14 mouse cellular contexts compared by ENCODE assay signal in genomic region chr2:74354591-74354990, GRCm38 (mm10).
A peak's percentile ranks its signal among the peaks of the same experiment; 100 is the strongest.
DNase-seq lines count a peak whose midpoint lies in the region; ATAC-seq and TF ChIP-seq lines count a peak whose summit lies in the region.
"Had no signal": no experiment of that assay in that cellular context is flagged by ENCODE, and none has a peak within 500 bp of the region (broad histone marks: within the 10 kb centered on the region; RNA-seq: fewer than 3 reads in every experiment).

No protein-coding gene starts in this region.

- no peaks in the 10 kb centered on the region for H3K4me1 ChIP-seq in forebrain, postnatal 0 days (ENCODE audit: insufficient read depth)
- no peaks in the 10 kb centered on the region for H3K4me1 ChIP-seq in forebrain, embryonic 11.5 days (replicated peaks; ENCODE audit: control insufficient read depth, insufficient read depth, low read length)
- H3K4me1 ChIP-seq in embryonic facial prominence, embryonic 13.5 days: peaks cover 12% of the 10 kb centered on the region; the same call in 1 of the 2 replicates
- H3K4me1 ChIP-seq in limb, embryonic 15.5 days: no peaks in the 10 kb centered on the region; the same call in 1 of the 2 replicates
- H3K4me1 ChIP-seq in hindbrain, embryonic 12.5 days: no peaks in the 10 kb centered on the region
- H3K4me1 ChIP-seq: midbrain, embryonic 10.5 days had no signal

- DNase-seq in forebrain, postnatal 0 days: peak; percentile 39
- DNase-seq in forebrain, embryonic 11.5 days (ENCODE audit: low spot score): no peak
- peak; percentile 51 for DNase-seq in layer of hippocampus, adult 9-10 months (ENCODE audit: low spot score)
- no peak for DNase-seq in Muller cell, postnatal 12 days (ENCODE audit: inconsistent ontology term)
- DNase-seq in spleen, postnatal 14 days (ENCODE audit: low spot score in 2 of 2): no peak
- DNase-seq: adrenal gland, postnatal 36 days; cerebellum, postnatal 36 days; heart, postnatal 14 days; kidney, adult 8-10 months had no signal

- 42% methylated on average over 8 of the region's 8 CpGs for WGBS in forebrain, postnatal 0 days
- 83% methylated on average over 8 of the region's 8 CpGs for WGBS in forebrain, embryonic 11.5 days
- 42% methylated on average over 8 of the region's 8 CpGs for WGBS in embryonic facial prominence, embryonic 13.5 days
- WGBS in limb, embryonic 15.5 days: 57% methylated on average over 8 of the region's 8 CpGs
- WGBS in hindbrain, embryonic 12.5 days: 71% methylated on average over 8 of the region's 8 CpGs

- H3K27me3 ChIP-seq in forebrain, postnatal 0 days (ENCODE audit: insufficient read depth, low read length): no peaks in the 10 kb centered on the region
- no peaks in the 10 kb centered on the region for H3K27me3 ChIP-seq in forebrain, embryonic 11.5 days (ENCODE audit: control insufficient read depth, insufficient read depth, low read length)
- no peaks in the 10 kb centered on the region for H3K27me3 ChIP-seq in embryonic facial prominence, embryonic 13.5 days
- H3K27me3 ChIP-seq in limb, embryonic 15.5 days: no peaks in the 10 kb centered on the region
- H3K27me3 ChIP-seq in hindbrain, embryonic 12.5 days: no peaks in the 10 kb centered on the region

- no peak overlapping the region for H3K4me2 ChIP-seq in forebrain, postnatal 0 days (ENCODE audit: low read depth)
- H3K4me2 ChIP-seq in forebrain, embryonic 11.5 days (ENCODE audit: low read depth, low read length, severe bottlenecking): no peak overlapping the region
- peak overlapping the region; percentile 9; the same call in 1 of the 2 replicates for H3K4me2 ChIP-seq in embryonic facial prominence, embryonic 13.5 days
- no peak overlapping the region for H3K4me2 ChIP-seq in limb, embryonic 15.5 days
- no peak overlapping the region for H3K4me2 ChIP-seq in hindbrain, embryonic 12.5 days (replicated peaks)

- H3K27ac ChIP-seq in forebrain, postnatal 0 days (ENCODE audit: low read depth, low read length): no peak overlapping the region
- no peak overlapping the region for H3K27ac ChIP-seq in forebrain, embryonic 11.5 days (ENCODE audit: low read depth, low read length)
- H3K27ac ChIP-seq in embryonic facial prominence, embryonic 13.5 days: 0 out of 2 replicates have a peak overlapping the region, but pooled peaks have one; percentile 22
- peak overlapping the region; percentile 11; the same call in 1 of the 2 replicates for H3K27ac ChIP-seq in limb, embryonic 15.5 days
- H3K27ac ChIP-seq in hindbrain, embryonic 12.5 days: no peak overlapping the region
- H3K27ac ChIP-seq: liver, embryonic 14.5 days; midbrain, embryonic 10.5 days had no signal

- H3K4me3 ChIP-seq in forebrain, postnatal 0 days (ENCODE audit: low read depth, low read length): no peak overlapping the region
- H3K4me3 ChIP-seq in forebrain, embryonic 11.5 days (ENCODE audit: low read depth, low read length): no peak overlapping the region
- H3K4me3 ChIP-seq in embryonic facial prominence, embryonic 13.5 days: no peak overlapping the region
- no peak overlapping the region for H3K4me3 ChIP-seq in limb, embryonic 15.5 days
- no peak overlapping the region for H3K4me3 ChIP-seq in hindbrain, embryonic 12.5 days
- H3K4me3 ChIP-seq: midbrain, embryonic 10.5 days had no signal

- peak; percentile 61 for ATAC-seq in forebrain, postnatal 0 days
- no peak for ATAC-seq in forebrain, embryonic 11.5 days (replicated peaks; ENCODE audit: low FRiP score)
- no peak for ATAC-seq in embryonic facial prominence, embryonic 13.5 days (ENCODE audit: insufficient number of reproducible peaks, insufficient read depth, low FRiP score, low TSS enrichment, low read depth)
- no peak for ATAC-seq in limb, embryonic 15.5 days (ENCODE audit: insufficient number of reproducible peaks, low FRiP score, low TSS enrichment, low read depth)
- no peak for ATAC-seq in hindbrain, embryonic 12.5 days (ENCODE audit: low FRiP score)

- H3K36me3 ChIP-seq in forebrain, postnatal 0 days (ENCODE audit: insufficient read depth): no peaks in the 10 kb centered on the region
- no peaks in the 10 kb centered on the region for H3K36me3 ChIP-seq in forebrain, embryonic 11.5 days (ENCODE audit: control insufficient read depth, insufficient read depth, low read length)
- no peaks in the 10 kb centered on the region for H3K36me3 ChIP-seq in embryonic facial prominence, embryonic 13.5 days
- no peaks in the 10 kb centered on the region for H3K36me3 ChIP-seq in limb, embryonic 15.5 days
- H3K36me3 ChIP-seq in hindbrain, embryonic 12.5 days: no peaks in the 10 kb centered on the region
- H3K36me3 ChIP-seq: midbrain, embryonic 10.5 days had no signal

- H3K9ac ChIP-seq in forebrain, postnatal 0 days: no peak overlapping the region
- no peak overlapping the region for H3K9ac ChIP-seq in forebrain, embryonic 11.5 days (ENCODE audit: low read length)
- H3K9ac ChIP-seq in embryonic facial prominence, embryonic 13.5 days: no peak overlapping the region
- H3K9ac ChIP-seq in limb, embryonic 15.5 days: no peak overlapping the region
- H3K9ac ChIP-seq in hindbrain, embryonic 12.5 days: no peak overlapping the region
- H3K9ac ChIP-seq: liver, embryonic 14.5 days had no signal

- H3K9me3 ChIP-seq in forebrain, postnatal 0 days (ENCODE audit: low read length): no peaks in the 10 kb centered on the region
- no peaks in the 10 kb centered on the region for H3K9me3 ChIP-seq in forebrain, embryonic 11.5 days (ENCODE audit: control insufficient read depth, low read length)
- no peaks in the 10 kb centered on the region for H3K9me3 ChIP-seq in embryonic facial prominence, embryonic 13.5 days
- H3K9me3 ChIP-seq in limb, embryonic 15.5 days: no peaks in the 10 kb centered on the region
- no peaks in the 10 kb centered on the region for H3K9me3 ChIP-seq in hindbrain, embryonic 12.5 days (replicated peaks)
- H3K9me3 ChIP-seq: midbrain, embryonic 10.5 days had no signal

- TF ChIP-seq CTCF in forebrain, postnatal 0 days (IDR thresholded peaks at IDR 0.05; ENCODE audit: low read depth): no peak

Comparison
In these comparisons a context has a peak if more than half of its experiments do, and no peak if none do; other contexts are left out.
1. DNase-seq: peak in forebrain, postnatal 0 days (single experiment) and layer of hippocampus, adult 9-10 months (single experiment); none in forebrain, embryonic 11.5 days (single experiment), Muller cell, postnatal 12 days (single experiment) and spleen, postnatal 14 days (0 of 2).
2. H3K27ac ChIP-seq: peak in embryonic facial prominence, embryonic 13.5 days (single experiment) and limb, embryonic 15.5 days (single experiment); none in forebrain, postnatal 0 days (single experiment), forebrain, embryonic 11.5 days (single experiment) and hindbrain, embryonic 12.5 days (single experiment).